Mouse (Mus musculus): ENCODE measurements around the gene D430019H16Rik. TPM values are rescaled to one million over a fixed set of nuclear protein-coding genes. Genes with fewer than 3 reads are reported as not detected.

Gene D430019H16Rik
- polyA plus RNA-seq, 1 experiment from 2014 or later = 3.8 TPM

Other genes starting within 250 kb of the D430019H16Rik start
- not detected in 2 replicates for gene Tcl1, start 231.1 kb upstream of the D430019H16Rik start, polyA plus RNA-seq (2016; fragmentation: Nextera tagmentation; extraction: Ambion mirVana)
- gene Tunar, start 120.0 kb upstream of the D430019H16Rik start, polyA plus RNA-seq (2016; fragmentation: Nextera tagmentation; extraction: Ambion mirVana) = 0.31 and 0.67 TPM in 2 replicates
- 0.61 and 0.64 TPM in 2 replicates for gene Bdkrb2, start 109.4 kb downstream of the D430019H16Rik start, polyA plus RNA-seq (2016; fragmentation: Nextera tagmentation; extraction: Ambion mirVana)
- 0.12 TPM in 2 replicates for gene Bdkrb1, start 149.2 kb downstream of the D430019H16Rik start, polyA plus RNA-seq (2016; fragmentation: Nextera tagmentation; extraction: Ambion mirVana)
- 40.5 and 40.6 TPM in 2 replicates for gene Gskip, start 231.0 kb downstream of the D430019H16Rik start, polyA plus RNA-seq (2016; fragmentation: Nextera tagmentation; extraction: Ambion mirVana)
- 10.7 and 11.4 TPM in 2 replicates for gene Atg2b, start 231.4 kb downstream of the D430019H16Rik start, polyA plus RNA-seq (2016; fragmentation: Nextera tagmentation; extraction: Ambion mirVana)

Data from hindbrain, embryonic 10.5 days (tissue).